In the genomic region with DNA sequence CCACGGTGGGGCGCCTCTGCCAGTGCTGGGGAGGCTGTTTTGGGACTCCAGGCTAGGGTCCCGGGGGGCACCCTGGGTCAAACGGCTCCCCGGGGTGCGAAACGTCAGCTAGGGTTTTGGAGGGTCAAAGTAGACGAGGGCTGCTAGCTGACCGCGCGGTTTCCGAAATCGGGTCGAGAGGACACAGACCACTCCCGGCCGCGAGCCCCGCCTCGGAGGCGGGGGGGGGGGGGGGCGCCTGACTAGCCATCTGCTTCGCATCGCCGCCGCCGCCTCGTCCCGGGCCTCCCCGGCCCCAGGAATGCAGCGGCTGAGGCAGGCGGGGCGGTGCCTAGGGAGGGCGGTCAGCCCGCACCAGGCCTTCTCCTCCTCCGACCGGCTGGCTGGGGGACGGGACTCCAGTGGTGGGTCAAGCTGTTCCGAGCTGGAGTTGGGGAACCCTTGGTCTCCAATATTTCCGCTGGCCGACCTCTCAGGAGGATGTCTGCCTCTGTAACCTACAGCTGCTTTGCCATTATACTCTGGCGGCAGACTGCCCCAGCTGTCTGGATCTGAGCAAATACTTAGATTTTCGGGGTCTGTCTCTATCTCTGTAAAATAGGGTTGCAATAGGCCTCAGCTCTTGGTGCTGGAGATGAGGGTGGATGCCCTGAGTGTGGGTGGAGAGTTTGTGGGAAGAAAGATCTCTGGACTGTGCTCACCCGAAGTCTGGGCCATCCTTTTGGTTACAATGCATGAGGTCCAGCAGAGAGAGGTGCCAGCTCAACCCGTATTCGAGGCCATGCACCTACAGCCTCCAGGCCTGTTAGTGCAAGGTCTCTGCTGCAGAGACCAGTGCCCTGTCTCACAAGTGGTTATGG, we compare ENCODE assay signal across 10 mouse cellular contexts. TPM values are rescaled to one million over a fixed set of nuclear protein-coding genes. Genes with fewer than 3 reads are reported as not detected.
DNase-seq lines count a peak whose midpoint lies in the region; ATAC-seq and TF ChIP-seq lines count a peak whose summit lies in the region.
"Had no signal": no experiment of that assay in that cellular context is flagged by ENCODE, and none has a peak within 500 bp of the region (broad histone marks: within the 10 kb centered on the region; RNA-seq: fewer than 3 reads in every experiment).

No protein-coding gene starts in this region.

- H3K36me3 ChIP-seq in spleen, adult 2 months (ENCODE audit: control insufficient read depth, insufficient read depth, low read length): no peaks in the 10 kb centered on the region
- peaks cover 5% of the 10 kb centered on the region; the same call in 1 of the 2 replicates for H3K36me3 ChIP-seq in intestine, embryonic 16.5 days (ENCODE audit: control insufficient read depth, insufficient read depth, low read length)
- H3K36me3 ChIP-seq in liver, embryonic 15.5 days (replicated peaks): no peaks in the 10 kb centered on the region

- H3K27me3 ChIP-seq in spleen, adult 2 months (ENCODE audit: control insufficient read depth, insufficient read depth, low read length): peaks cover 32% of the 10 kb centered on the region
- peaks cover 38% of the 10 kb centered on the region for H3K27me3 ChIP-seq in intestine, embryonic 16.5 days (replicated peaks; ENCODE audit: control insufficient read depth, insufficient read depth, low read length)
- H3K27me3 ChIP-seq in liver, embryonic 15.5 days: peaks cover 100% of the 10 kb centered on the region
- H3K27me3 ChIP-seq in cerebellum, adult 2 months (ENCODE audit: control insufficient read depth, insufficient read depth, low read length): peaks cover 4% of the 10 kb centered on the region; the same call in 1 of the 2 replicates

- intact Hi-C loops in gastrocnemius, postnatal 36 days (cut with DNase I): no loop called here
- intact Hi-C loops in left cerebral cortex, postnatal 36 days (cut with DNase I): no loop called here

- peak overlapping the region; percentile 15; the same call in 1 of the 2 replicates for H3K4me3 ChIP-seq in spleen, adult 2 months (ENCODE audit: extremely low read depth, insufficient read depth, insufficient read length)
- H3K4me3 ChIP-seq in intestine, embryonic 16.5 days (ENCODE audit: low read length): peak overlapping the region; percentile 71
- peak overlapping the region; percentile 43 for H3K4me3 ChIP-seq in liver, embryonic 15.5 days (replicated peaks)
- H3K4me3 ChIP-seq in cerebellum, adult 2 months (replicated peaks; ENCODE audit: insufficient read depth, low read depth, low read length): no peak overlapping the region

- TF ChIP-seq CTCF in spleen, adult 2 months (IDR thresholded peaks at IDR 0.05; ENCODE audit: extremely low read depth, insufficient read depth, insufficient read length, insufficient replicate concordance): no peak
- TF ChIP-seq CTCF in cerebellum, adult 2 months (IDR thresholded peaks at IDR 0.05; ENCODE audit: borderline replicate concordance, insufficient read depth, low read depth, low read length): no peak

- H3K27ac ChIP-seq in spleen, adult 2 months (ENCODE audit: insufficient read depth, low read length): peak overlapping the region; percentile 6; the same call in 1 of the 2 replicates
- peak overlapping the region; percentile 94 for H3K27ac ChIP-seq in intestine, embryonic 16.5 days (ENCODE audit: low read length)
- H3K27ac ChIP-seq in liver, embryonic 15.5 days (replicated peaks): no peak overlapping the region
- no peak overlapping the region for H3K27ac ChIP-seq in cerebellum, adult 2 months (ENCODE audit: insufficient read depth, low read length)

- peak overlapping the region; percentile 85 for H3K9ac ChIP-seq in intestine, embryonic 16.5 days (ENCODE audit: low read depth, low read length)
- H3K9ac ChIP-seq in liver, embryonic 15.5 days: no peak overlapping the region

- peak overlapping the region; percentile 89 for H3K4me2 ChIP-seq in intestine, embryonic 16.5 days (ENCODE audit: low read depth, low read length)
- H3K4me2 ChIP-seq in liver, embryonic 15.5 days: peak overlapping the region; percentile 66

- peak; percentile 74 for ATAC-seq in intestine, embryonic 16.5 days
- ATAC-seq in liver, embryonic 15.5 days (ENCODE audit: insufficient read depth): no peak

- TF ChIP-seq POLR2A in spleen, adult 2 months (IDR thresholded peaks at IDR 0.05; ENCODE audit: low read depth, low read length): no peak
- TF ChIP-seq POLR2A in cerebellum, adult 2 months (IDR thresholded peaks at IDR 0.05; ENCODE audit: borderline replicate concordance, insufficient read depth, low read length): no peak

- peaks cover 16% of the 10 kb centered on the region for H3K4me1 ChIP-seq in spleen, adult 2 months (ENCODE audit: control insufficient read depth, insufficient read depth, insufficient read length)
- peaks cover 47% of the 10 kb centered on the region for H3K4me1 ChIP-seq in intestine, embryonic 16.5 days (ENCODE audit: control insufficient read depth, insufficient read depth, low read length)
- H3K4me1 ChIP-seq in liver, embryonic 15.5 days (replicated peaks): peaks cover 32% of the 10 kb centered on the region
- H3K4me1 ChIP-seq in cerebellum, adult 2 months (ENCODE audit: control insufficient read depth, insufficient read depth, low read length): peaks cover 5% of the 10 kb centered on the region; the same call in 1 of the 2 replicates

- WGBS in spleen, adult 2 months: 15% methylated on average over 33 of the region's 45 CpGs
- WGBS in intestine, embryonic 16.5 days: 5% methylated on average over 33 of the region's 45 CpGs
- 4% methylated on average over 43 of the region's 45 CpGs for WGBS in liver, embryonic 15.5 days (ENCODE audit: insufficient replicate concordance)
- WGBS in cerebellum, adult 2 months: 19% methylated on average over 44 of the region's 45 CpGs

- DNase-seq in spleen, adult 2 months (ENCODE audit: low read depth in 1 of 2, low spot score in 2 of 2): no peak
- DNase-seq in spleen, adult 18-20 months: no peak
- DNase-seq in gastrocnemius, postnatal 36 days: peak; percentile 46 to 74
- peak; percentile 63 for DNase-seq in retina, postnatal 1 day
- DNase-seq in left cerebral cortex, postnatal 36 days (ENCODE audit: low spot score in 2 of 2): no peak
- DNase-seq in cerebellum, adult 2 months: no peak

- no peaks in the 10 kb centered on the region for H3K9me3 ChIP-seq in intestine, embryonic 16.5 days (ENCODE audit: control insufficient read depth, low read length)
- H3K9me3 ChIP-seq in liver, embryonic 15.5 days (replicated peaks): no peaks in the 10 kb centered on the region

RNA-seq across cellular contexts. Expression of a gene that starts 1.5 kb away (rescaled TPM):
- 27.6 and 40.8 TPM in 2 replicates for polyA plus RNA-seq in spleen, adult 2 months (2012; rRNA removed)
- 1 to 10 TPM; 3.6 to 4.5 TPM for total RNA-seq in gastrocnemius, postnatal 36 days (2021)
- polyA plus RNA-seq in intestine, embryonic 16.5 days (2015; fragmentation: Nextera tagmentation; extraction: Ambion mirVana): 4.4 and 5.7 TPM in 2 replicates
- 1.0 and 1.8 TPM in 2 replicates for polyA plus RNA-seq in liver, embryonic 15.5 days (2015; fragmentation: Nextera tagmentation; extraction: Ambion mirVana)
- total RNA-seq in left cerebral cortex, postnatal 36 days (2021): 1 to 10 TPM; 3.4 to 3.8 TPM
- 2.1 and 2.5 TPM in 2 replicates for polyA plus RNA-seq in cerebellum, adult 2 months (2012; rRNA removed)
- total RNA-seq: hematopoietic stem cell, adult 5-6 weeks had no signal

RNA-seq across cellular contexts. Expression of a gene that starts 34.4 kb away (rescaled TPM):
- polyA plus RNA-seq in spleen, adult 2 months (2012; rRNA removed): not detected in 2 replicates
- total RNA-seq in gastrocnemius, postnatal 36 days (2021): not detected
- polyA plus RNA-seq in intestine, embryonic 16.5 days (2015; fragmentation: Nextera tagmentation; extraction: Ambion mirVana): not detected in 2 replicates
- polyA plus RNA-seq in liver, embryonic 15.5 days (2015; fragmentation: Nextera tagmentation; extraction: Ambion mirVana): not detected in 2 replicates
- 1 to 10 TPM; 2.9 to 4.6 TPM for total RNA-seq in left cerebral cortex, postnatal 36 days (2021)
- polyA plus RNA-seq in cerebellum, adult 2 months (2012; rRNA removed): 4.3 and 4.7 TPM in 2 replicates
- total RNA-seq: ES-E14; hematopoietic stem cell, adult 5-6 weeks had no signal

RNA-seq across cellular contexts. Expression of a gene that starts 39.1 kb away (rescaled TPM):
- polyA plus RNA-seq in spleen, adult 2 months (2012; rRNA removed): 20.0 and 25.5 TPM in 2 replicates
- 10 to 100 TPM; 16.8 to 20.9 TPM for total RNA-seq in gastrocnemius, postnatal 36 days (2021)
- 56.5 and 59.2 TPM in 2 replicates for polyA plus RNA-seq in intestine, embryonic 16.5 days (2015; fragmentation: Nextera tagmentation; extraction: Ambion mirVana)
- polyA plus RNA-seq in liver, embryonic 15.5 days (2015; fragmentation: Nextera tagmentation; extraction: Ambion mirVana): 13.0 and 14.3 TPM in 2 replicates
- 100 to 1,000 TPM in 1 of 2 experiments, 10 to 100 TPM in 1; 92.5 to 110 TPM for total RNA-seq in left cerebral cortex, postnatal 36 days (2021)
- polyA plus RNA-seq in cerebellum, adult 2 months (2012; rRNA removed): 101 and 106 TPM in 2 replicates

RNA-seq across cellular contexts. Expression of a gene that starts 39.6 kb away (rescaled TPM):
- polyA plus RNA-seq in spleen, adult 2 months (2012; rRNA removed): 10.0 and 11.2 TPM in 2 replicates
- 1 to 10 TPM in 1 of 2 experiments, under 1 TPM in 1; 0.74 to 1.1 TPM for total RNA-seq in gastrocnemius, postnatal 36 days (2021)
- polyA plus RNA-seq in intestine, embryonic 16.5 days (2015; fragmentation: Nextera tagmentation; extraction: Ambion mirVana): 1.1 and 1.2 TPM in 2 replicates
- polyA plus RNA-seq in liver, embryonic 15.5 days (2015; fragmentation: Nextera tagmentation; extraction: Ambion mirVana): 0.55 and 0.89 TPM in 2 replicates
- total RNA-seq in left cerebral cortex, postnatal 36 days (2021): 10 to 100 TPM; 11.7 to 14.4 TPM
- polyA plus RNA-seq in cerebellum, adult 2 months (2012; rRNA removed): 48.4 and 58.9 TPM in 2 replicates
- total RNA-seq: hematopoietic stem cell, adult 5-6 weeks had no signal

Comparison
In these comparisons a context has a peak if more than half of its experiments do, and no peak if none do; other contexts are left out.
1. DNase-seq: peak in gastrocnemius, postnatal 36 days (2 of 2) and retina, postnatal 1 day (single experiment); none in spleen, adult 2 months (0 of 2), spleen, adult 18-20 months (0 of 2), left cerebral cortex, postnatal 36 days (0 of 2) and cerebellum, adult 2 months (0 of 2).
2. H3K27ac ChIP-seq: peak in spleen, adult 2 months (single experiment) and intestine, embryonic 16.5 days (single experiment); none in liver, embryonic 15.5 days (single experiment) and cerebellum, adult 2 months (single experiment).